Mouse (Mus musculus): ENCODE measurements at regions not wholly inside any gene's neighbourhood (a gene's known extent, or its start where the extent isn't known, plus 50 kb on each side); places are given as distances from the start of the nearest gene placed in this dataset.
A peak's percentile ranks its signal among the peaks of the same experiment; 100 is the strongest.

GRCm38 (mm10) chr3:52670628-52671028 lies 346.4 kb downstream of the Cog6 start:
- Histone ChIP-seq H3K9ac (no peak overlapping the region), H3K9me3 (replicated peaks) (no peaks in the 10 kb centered on the region), H3K27me3 (no peaks in the 10 kb centered on the region), H3K4me1 (no peaks in the 10 kb centered on the region), H3K27ac (no peak overlapping the region), H3K4me2 (no peak overlapping the region), H3K4me3 (replicated peaks) (no peak overlapping the region), H3K36me3 (no peaks in the 10 kb centered on the region)
- no peak for ATAC-seq (replicated peaks; ENCODE audit: low FRiP score)
- whole genome bisulfite sequencing, result 94% methylated on average over 8 of the region's 8 CpGs

GRCm38 (mm10) chr3:52663161-52663602 lies 353.9 kb downstream of the Cog6 start:
- Histone ChIP-seq H3K4me2 (no peak overlapping the region), H3K36me3 (no peaks in the 10 kb centered on the region), H3K27ac (no peak overlapping the region), H3K9me3 (replicated peaks) (no peaks in the 10 kb centered on the region), H3K9ac (no peak overlapping the region), H3K4me3 (replicated peaks) (no peak overlapping the region), H3K4me1 (no peaks in the 10 kb centered on the region), H3K27me3 (no peaks in the 10 kb centered on the region)
- WGBS, result 51% methylated on average over 5 of the region's 5 CpGs
- ATAC-seq (replicated peaks; ENCODE audit: low FRiP score), result no peak

- Histone ChIP-seq H3K27ac (no peak overlapping the region), H3K36me3 (no peaks in the 10 kb centered on the region), H3K4me3 (replicated peaks) (no peak overlapping the region), H3K4me2 (no peak overlapping the region), H3K27me3 (no peaks in the 10 kb centered on the region), H3K9ac (no peak overlapping the region), H3K9me3 (replicated peaks) (no peaks in the 10 kb centered on the region), H3K4me1 (no peaks in the 10 kb centered on the region)
- no peak for ATAC-seq (replicated peaks; ENCODE audit: low FRiP score)
- 93% methylated on average over 15 of the region's 15 CpGs for WGBS
These were observed 354.7 kb downstream of the Cog6 start for GRCm38 (mm10) chr3:52662164-52662908.

GRCm38 (mm10) chr3:52653006-52653405 lies 364.0 kb downstream of the Cog6 start:
- H3K27me3 ChIP-seq, result 0 out of 2 replicates have a peak, but pooled peaks cover 2% of the 10 kb centered on the region
- no peak overlapping the region for H3K4me3 ChIP-seq (replicated peaks)
- ATAC-seq (replicated peaks; ENCODE audit: low FRiP score), result no peak
- 70% methylated on average over 5 of the region's 5 CpGs for WGBS
- H3K4me1 ChIP-seq, result no peaks in the 10 kb centered on the region
- H3K9ac ChIP-seq, result no peak overlapping the region
- no peak overlapping the region for H3K27ac ChIP-seq
- H3K36me3 ChIP-seq, result no peaks in the 10 kb centered on the region
- H3K9me3 ChIP-seq (replicated peaks), result peaks cover 2% of the 10 kb centered on the region; the same call in 1 of the 2 replicates
- H3K4me2 ChIP-seq, result no peak overlapping the region

- Histone ChIP-seq H3K4me2 (no peak overlapping the region), H3K4me1 (no peaks in the 10 kb centered on the region), H3K36me3 (no peaks in the 10 kb centered on the region), H3K4me3 (replicated peaks) (no peak overlapping the region), H3K27me3 (0 out of 2 replicates have a peak, but pooled peaks cover 2% of the 10 kb centered on the region), H3K9me3 (replicated peaks) (peaks cover 2% of the 10 kb centered on the region; the same call in 1 of the 2 replicates), H3K9ac (no peak overlapping the region), H3K27ac (no peak overlapping the region)
- WGBS, result 70% methylated on average over 2 of the region's 2 CpGs
- no peak for ATAC-seq (replicated peaks; ENCODE audit: low FRiP score)
These were observed 364.6 kb downstream of the Cog6 start for GRCm38 (mm10) chr3:52652476-52652870.

GRCm38 (mm10) chr3:52651862-52652475 lies 365.1 kb downstream of the Cog6 start:
- no peaks in the 10 kb centered on the region for H3K4me1 ChIP-seq
- no peak overlapping the region for H3K9ac ChIP-seq
- H3K9me3 ChIP-seq (replicated peaks), result peaks cover 2% of the 10 kb centered on the region; the same call in 1 of the 2 replicates
- no peak overlapping the region for H3K27ac ChIP-seq
- 50% methylated on average over 7 of the region's 7 CpGs for WGBS
- no peaks in the 10 kb centered on the region for H3K36me3 ChIP-seq
- no peak overlapping the region for H3K4me3 ChIP-seq (replicated peaks)
- no peak for ATAC-seq (replicated peaks; ENCODE audit: low FRiP score)
- H3K4me2 ChIP-seq, result no peak overlapping the region
- 0 out of 2 replicates have a peak, but pooled peaks cover 2% of the 10 kb centered on the region for H3K27me3 ChIP-seq

GRCm38 (mm10) chr3:52650071-52650470 lies 367.0 kb downstream of the Cog6 start:
- no peak overlapping the region for H3K27ac ChIP-seq
- no peaks in the 10 kb centered on the region for H3K9me3 ChIP-seq (replicated peaks)
- H3K4me3 ChIP-seq (replicated peaks), result no peak overlapping the region
- H3K4me2 ChIP-seq, result no peak overlapping the region
- ATAC-seq (replicated peaks; ENCODE audit: low FRiP score), result no peak
- 93% methylated on average over 3 of the region's 3 CpGs for WGBS
- peaks cover 2% of the 10 kb centered on the region; the same call in 1 of the 2 replicates for H3K4me1 ChIP-seq
- H3K9ac ChIP-seq, result no peak overlapping the region
- H3K27me3 ChIP-seq, result 0 out of 2 replicates have a peak, but pooled peaks cover 2% of the 10 kb centered on the region
- no peaks in the 10 kb centered on the region for H3K36me3 ChIP-seq

GRCm38 (mm10) chr3:52648836-52649500 lies 368.1 kb downstream of the Cog6 start:
- Histone ChIP-seq H3K9ac (no peak overlapping the region), H3K4me1 (peaks cover 13% of the 10 kb centered on the region), H3K4me2 (no peak overlapping the region), H3K27me3 (no peaks in the 10 kb centered on the region), H3K36me3 (no peaks in the 10 kb centered on the region), H3K27ac (no peak overlapping the region), H3K9me3 (replicated peaks) (no peaks in the 10 kb centered on the region), H3K4me3 (replicated peaks) (no peak overlapping the region)
- 73% methylated on average over 4 of the region's 4 CpGs for WGBS
- no peak for ATAC-seq (replicated peaks; ENCODE audit: low FRiP score)

GRCm38 (mm10) chr3:52647900-52648299 lies 369.1 kb downstream of the Cog6 start:
- no peak overlapping the region for H3K4me3 ChIP-seq (replicated peaks)
- H3K9me3 ChIP-seq (replicated peaks), result no peaks in the 10 kb centered on the region
- H3K27me3 ChIP-seq, result no peaks in the 10 kb centered on the region
- WGBS, result 90% methylated on average over 5 of the region's 5 CpGs
- H3K27ac ChIP-seq, result no peak overlapping the region
- no peak overlapping the region for H3K9ac ChIP-seq
- H3K36me3 ChIP-seq, result no peaks in the 10 kb centered on the region
- peaks cover 19% of the 10 kb centered on the region for H3K4me1 ChIP-seq
- ATAC-seq (replicated peaks; ENCODE audit: low FRiP score), result no peak
- no peak overlapping the region for H3K4me2 ChIP-seq

GRCm38 (mm10) chr3:52647161-52647692 lies 369.8 kb downstream of the Cog6 start:
- Histone ChIP-seq H3K4me1 (peaks cover 19% of the 10 kb centered on the region), H3K4me2 (no peak overlapping the region), H3K36me3 (no peaks in the 10 kb centered on the region), H3K27ac (no peak overlapping the region), H3K9me3 (replicated peaks) (no peaks in the 10 kb centered on the region), H3K27me3 (no peaks in the 10 kb centered on the region), H3K9ac (no peak overlapping the region), H3K4me3 (replicated peaks) (no peak overlapping the region)
- 72% methylated on average over 10 of the region's 10 CpGs for WGBS
- no peak for ATAC-seq (replicated peaks; ENCODE audit: low FRiP score)

- no peaks in the 10 kb centered on the region for H3K9me3 ChIP-seq (replicated peaks)
- peaks cover 19% of the 10 kb centered on the region for H3K4me1 ChIP-seq
- no peak overlapping the region for H3K4me2 ChIP-seq
- H3K27me3 ChIP-seq, result no peaks in the 10 kb centered on the region
- H3K4me3 ChIP-seq (replicated peaks), result no peak overlapping the region
- no peaks in the 10 kb centered on the region for H3K36me3 ChIP-seq
- no peak overlapping the region for H3K9ac ChIP-seq
- peak; percentile 24; the same call in 1 of the 2 replicates for ATAC-seq (replicated peaks; ENCODE audit: low FRiP score)
- H3K27ac ChIP-seq, result no peak overlapping the region
- 42% methylated on average over 12 of the region's 12 CpGs for WGBS
These were observed 371.9 kb downstream of the Cog6 start for GRCm38 (mm10) chr3:52645156-52645555.
